Mouse (Mus musculus): ENCODE results near the gene Lrp8.
A peak's percentile ranks its signal among the peaks of the same experiment; 100 is the strongest.

Gene Lrp8

DNA sequence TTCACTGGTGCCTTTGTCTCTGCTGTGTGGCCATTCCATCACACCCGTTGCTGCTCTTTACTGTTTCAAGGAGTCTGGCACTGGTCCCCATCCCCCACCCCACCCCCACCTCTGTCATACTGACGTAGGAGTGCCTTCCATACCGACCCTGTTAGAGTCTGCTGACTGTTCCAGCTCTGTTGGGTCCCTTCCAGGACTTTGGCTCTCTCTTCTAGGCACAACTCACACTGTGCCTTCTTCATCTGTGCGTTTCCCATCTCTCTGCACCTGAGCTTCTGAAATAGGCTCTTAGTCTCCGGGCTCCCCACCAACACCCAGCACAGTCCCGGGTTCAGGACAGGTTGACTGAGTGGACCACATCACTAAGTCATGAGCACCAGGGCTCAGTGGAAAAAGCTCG is 44.7 kb downstream of the Lrp8 start:
- DNase-seq (ENCODE audit: low spot score in 2 of 2), result no peak

DNA sequence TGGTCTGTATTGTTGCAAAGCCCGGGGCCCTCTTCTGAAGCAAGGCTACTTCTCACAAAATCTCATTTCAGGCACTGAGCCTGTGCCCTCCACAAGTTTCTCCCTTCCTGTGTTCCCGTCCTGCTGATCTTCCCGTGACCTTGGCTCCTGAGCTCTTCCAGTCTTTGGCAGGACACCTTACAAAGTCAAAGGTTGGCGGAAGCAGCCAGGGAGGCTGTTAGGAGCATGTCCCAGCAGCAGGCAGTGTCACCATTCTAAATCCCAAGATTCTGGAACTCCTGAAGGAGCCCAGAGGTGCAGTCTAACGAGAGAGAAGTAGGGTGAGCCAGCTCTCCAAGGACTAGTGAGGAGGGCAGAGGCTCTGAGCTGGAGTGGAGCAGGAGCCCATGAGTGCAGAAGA is 46.5 kb downstream of the Lrp8 start:
- DNase-seq (ENCODE audit: low spot score in 2 of 2), result no peak

DNA sequence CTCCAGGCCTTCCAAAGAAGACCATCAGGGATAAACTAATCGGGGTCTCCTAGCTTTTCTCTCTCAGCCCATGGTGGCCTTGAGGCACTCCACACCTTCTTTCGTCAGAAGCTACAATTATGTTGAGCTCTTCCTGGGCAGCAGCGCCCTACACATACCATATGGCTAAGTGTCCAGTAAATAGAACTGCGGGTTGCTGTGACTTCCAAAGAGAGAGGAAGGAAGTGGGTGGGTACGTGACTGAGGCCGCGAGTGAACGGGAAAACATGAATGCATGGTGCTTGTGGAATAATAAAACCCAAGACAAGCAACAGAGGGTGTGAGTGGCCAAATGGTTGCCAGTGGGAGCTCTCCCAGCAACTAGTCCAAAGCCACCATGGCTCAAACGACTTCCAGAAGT is 47.6 kb downstream of the Lrp8 start:
- no peak for DNase-seq (ENCODE audit: low spot score in 2 of 2)

DNA sequence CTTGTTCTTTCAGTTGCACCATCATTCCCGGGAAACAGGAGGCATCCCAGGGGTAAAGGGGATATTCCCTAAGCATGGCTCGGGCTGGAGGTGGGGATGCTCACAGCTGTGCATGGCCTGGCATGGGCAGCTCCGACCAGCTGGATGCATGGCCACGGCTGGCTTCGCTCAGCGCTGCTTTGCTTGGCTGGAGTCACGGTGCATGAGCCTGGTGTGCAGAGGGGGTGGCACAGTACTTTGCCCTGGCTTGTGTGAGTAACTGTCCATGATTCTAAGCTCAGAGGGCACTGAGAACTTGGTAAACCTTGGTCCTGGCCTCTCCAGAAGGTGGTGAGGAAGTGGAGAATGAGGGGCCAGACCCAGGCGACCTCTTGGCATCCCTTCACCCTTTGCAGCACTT is 48.0 kb downstream of the Lrp8 start:
- no peak for DNase-seq (ENCODE audit: low spot score in 2 of 2)

DNA sequence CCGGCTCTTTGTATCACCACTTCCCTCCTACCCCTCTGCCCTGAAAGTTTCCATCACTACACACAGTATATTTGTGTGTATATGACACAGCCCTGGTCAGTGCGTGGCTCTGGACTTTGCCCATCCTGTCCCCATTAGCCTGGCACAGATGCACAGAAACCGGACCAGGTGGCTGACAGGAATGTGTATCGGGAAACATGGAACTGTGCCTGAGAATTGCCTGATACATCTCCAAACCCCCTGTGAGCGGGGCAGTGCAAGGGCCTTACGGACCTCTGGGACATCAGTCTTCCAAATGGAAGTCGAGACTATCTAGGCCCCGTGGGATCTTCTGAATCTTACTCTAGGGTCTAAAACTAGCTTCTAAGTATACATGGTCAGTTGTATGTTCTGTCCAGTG is 51.3 kb downstream of the Lrp8 start:
- no peak for DNase-seq (ENCODE audit: low spot score in 2 of 2)

DNA sequence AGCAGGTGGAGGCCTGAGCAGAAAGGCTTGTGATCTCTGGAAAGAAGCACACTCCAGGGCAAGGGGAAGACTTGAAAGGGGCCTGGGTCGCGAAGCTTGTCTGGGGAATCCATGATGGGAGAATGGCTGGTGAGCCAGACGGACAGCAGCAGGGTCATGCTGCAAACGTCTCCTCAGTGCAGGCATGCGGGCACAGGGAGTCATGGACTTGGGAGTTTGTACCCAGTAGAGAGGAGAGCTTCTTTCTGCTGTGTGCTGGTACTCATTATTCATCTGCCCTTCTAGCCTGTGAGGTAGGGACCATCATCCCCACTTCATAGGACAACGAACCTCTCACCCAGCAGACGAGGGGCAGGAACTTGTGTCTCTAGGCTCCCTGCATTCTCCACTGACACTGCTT is 51.8 kb downstream of the Lrp8 start:
- no peak for DNase-seq (ENCODE audit: low spot score in 2 of 2)

DNA sequence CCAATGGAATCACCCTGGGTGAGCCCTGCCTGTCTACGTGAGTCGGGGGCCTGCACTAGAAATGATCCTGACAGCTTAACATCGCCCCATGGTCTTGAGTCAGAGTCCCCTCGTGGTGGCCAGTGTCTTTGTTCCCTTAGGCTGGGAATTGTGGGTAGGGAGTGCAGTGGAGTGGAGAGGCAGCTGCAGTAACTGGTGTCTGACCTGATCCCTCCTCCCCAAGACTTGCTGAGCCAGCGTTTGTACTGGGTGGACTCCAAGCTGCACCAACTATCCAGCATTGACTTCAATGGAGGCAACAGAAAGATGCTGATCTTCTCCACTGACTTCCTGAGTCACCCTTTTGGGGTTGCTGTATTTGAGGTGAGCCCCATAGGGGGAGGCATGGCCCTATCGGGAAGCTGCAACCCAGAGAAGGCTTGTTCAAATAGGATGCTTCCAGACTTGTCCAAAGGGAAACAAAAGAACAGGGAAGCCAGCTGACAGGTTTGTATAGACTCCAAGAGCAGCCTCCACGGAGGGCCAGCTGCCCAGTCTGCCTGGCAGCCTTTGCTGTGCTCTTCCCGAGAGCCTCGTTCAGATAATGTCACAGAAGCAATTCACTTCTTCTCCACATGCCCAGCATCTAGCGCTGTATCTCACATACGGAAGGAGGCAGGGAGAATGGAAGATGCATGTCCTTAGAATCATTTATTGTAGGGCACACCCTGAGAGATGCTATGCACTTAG is 55.1 kb downstream of the Lrp8 start:
- DNase-seq (ENCODE audit: low spot score in 2 of 2), result no peak

DNA sequence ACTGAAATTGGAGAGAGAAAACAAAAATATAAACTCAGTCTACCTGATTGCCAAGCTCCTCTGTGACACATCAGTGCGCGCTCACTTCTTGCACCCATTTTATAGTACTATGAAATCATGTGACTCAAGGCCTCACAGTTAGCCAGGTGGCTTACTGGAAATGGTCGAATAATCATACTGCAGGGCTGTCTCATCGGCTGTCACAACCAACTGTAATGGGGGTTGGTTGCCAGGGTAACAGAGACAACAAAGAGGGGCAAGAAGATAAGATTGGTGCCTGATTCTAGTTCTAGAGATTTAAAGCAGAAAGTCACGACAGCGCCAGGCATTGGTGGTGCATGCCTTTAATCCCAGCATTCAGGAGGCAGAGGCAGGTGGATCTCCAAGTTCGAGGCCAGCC is 56.9 kb downstream of the Lrp8 start:
- no peak for DNase-seq (ENCODE audit: low spot score in 2 of 2)

DNA sequence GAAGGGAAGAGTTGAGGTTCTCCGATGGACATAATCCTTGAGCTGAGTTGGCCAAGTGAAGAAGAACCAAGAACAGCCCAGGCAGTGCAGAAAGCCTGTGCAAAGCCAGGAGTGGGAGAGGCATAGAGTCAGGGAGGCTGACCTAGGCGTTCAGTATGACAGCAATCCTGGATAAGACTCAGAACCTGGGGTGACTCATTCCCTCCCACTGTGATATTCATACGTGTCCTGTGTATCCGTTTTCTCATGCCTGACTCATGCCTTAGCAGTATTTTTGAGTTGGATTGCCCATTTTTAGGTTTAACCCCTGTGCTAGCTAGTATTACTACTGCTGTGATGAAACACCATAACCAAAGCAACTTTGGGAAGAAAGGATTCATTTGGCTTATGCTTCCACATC is 62.8 kb downstream of the Lrp8 start:
- DNase-seq (ENCODE audit: low spot score in 2 of 2), result no peak

DNA sequence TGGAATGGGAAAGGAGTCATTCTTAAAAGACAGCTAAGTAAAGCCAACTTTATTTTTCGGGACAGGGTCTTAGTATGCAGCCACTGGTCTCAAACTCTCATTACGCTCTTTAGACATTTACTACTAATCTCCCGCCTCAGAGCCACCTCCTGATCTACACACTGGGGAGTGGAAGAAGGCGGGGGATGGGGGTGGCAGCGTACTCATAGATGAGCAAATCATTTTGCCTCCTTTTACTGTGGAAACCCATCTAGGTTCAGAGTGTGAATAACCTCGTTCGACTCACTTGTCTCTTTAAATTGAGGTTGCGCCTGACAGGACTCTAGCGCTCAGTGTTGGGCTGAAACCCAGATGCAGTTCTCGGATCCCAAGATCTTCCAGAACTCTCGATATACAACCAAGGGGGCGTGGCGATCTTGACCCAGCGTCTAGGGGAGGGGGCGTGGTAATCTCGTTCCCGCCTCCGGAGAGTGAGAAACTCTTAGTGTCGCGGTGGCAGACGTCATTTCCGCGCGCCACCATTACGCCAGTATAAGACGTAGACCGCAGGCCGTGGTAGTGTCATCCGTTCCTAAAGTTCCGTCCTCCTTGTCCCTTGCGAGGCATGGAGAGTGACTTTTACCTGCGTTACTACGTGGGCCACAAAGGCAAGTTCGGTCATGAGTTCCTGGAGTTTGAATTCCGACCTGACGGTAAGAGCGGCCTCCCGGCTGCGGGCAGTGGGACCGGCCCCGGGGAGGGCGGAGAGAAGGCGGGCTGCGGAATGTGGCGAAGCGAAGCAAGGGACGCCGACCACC is 77.4 kb downstream of the Lrp8 start, which contains the start of gene Magoh:
Magoh (plus strand) TSS at position 502 of the 797 bp plus-strand sequence.
- DNase-seq (ENCODE audit: low spot score in 2 of 2), result peak; percentile 97 to 99

DNA sequence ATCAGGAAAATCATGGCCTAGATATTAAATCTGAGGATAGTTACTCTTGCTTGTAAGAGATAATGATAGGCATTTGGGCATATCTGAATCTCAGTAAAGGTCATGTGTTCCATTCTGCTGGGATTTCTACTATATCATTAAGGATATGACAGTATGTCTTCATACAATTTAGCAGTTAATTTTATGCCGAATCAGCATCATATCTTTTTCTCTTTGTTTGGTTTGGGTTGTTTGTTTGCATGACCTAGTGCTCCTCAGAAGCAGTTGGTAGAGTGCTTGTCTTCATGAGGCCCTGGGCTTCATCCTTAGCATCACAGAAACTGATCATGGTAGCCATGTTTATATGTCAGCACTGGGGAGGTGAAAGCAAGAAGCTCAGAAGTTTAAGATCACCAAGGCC is 79.6 kb downstream of the Lrp8 start:
- no peak for DNase-seq (ENCODE audit: low spot score in 2 of 2)

DNA sequence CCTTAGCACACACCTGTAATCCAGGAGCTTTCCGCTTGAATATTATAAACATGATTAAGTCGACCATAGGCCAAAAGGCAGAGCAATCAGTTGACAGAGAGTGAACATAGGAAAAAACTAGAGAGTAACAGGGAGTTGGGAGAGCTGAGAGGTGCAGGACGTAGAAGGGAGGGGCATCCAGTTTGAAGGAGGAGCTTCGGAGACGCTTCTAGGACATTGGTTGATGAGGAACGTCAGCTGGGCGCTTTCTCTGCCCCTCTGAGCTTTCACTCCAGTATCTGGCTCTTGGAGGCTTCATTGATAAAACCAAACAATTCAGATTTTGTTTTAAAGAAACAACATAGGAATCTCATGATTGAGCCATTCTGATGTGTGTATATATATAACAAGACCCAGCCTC is 84.3 kb downstream of the Lrp8 start:
- no peak for DNase-seq (ENCODE audit: low spot score in 2 of 2)

DNA sequence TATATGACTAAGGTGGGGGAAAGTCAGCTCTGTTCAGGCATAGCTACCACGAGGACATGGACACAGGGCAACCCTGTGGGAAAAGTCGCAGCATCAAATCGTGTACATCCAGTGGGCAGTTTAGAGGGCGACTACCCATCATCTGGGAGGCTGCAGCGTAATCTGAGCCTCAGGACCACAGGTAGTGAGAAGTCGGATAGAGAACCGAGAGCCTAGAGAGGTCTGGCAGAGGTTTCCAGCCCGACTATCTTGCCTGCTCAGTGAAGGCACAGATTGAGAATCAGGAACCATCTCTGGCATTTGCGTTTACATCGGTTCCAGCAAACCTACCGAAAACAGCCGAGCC is 87.3 kb downstream of the Lrp8 start:
- DNase-seq (ENCODE audit: low spot score in 2 of 2), result no peak

DNA sequence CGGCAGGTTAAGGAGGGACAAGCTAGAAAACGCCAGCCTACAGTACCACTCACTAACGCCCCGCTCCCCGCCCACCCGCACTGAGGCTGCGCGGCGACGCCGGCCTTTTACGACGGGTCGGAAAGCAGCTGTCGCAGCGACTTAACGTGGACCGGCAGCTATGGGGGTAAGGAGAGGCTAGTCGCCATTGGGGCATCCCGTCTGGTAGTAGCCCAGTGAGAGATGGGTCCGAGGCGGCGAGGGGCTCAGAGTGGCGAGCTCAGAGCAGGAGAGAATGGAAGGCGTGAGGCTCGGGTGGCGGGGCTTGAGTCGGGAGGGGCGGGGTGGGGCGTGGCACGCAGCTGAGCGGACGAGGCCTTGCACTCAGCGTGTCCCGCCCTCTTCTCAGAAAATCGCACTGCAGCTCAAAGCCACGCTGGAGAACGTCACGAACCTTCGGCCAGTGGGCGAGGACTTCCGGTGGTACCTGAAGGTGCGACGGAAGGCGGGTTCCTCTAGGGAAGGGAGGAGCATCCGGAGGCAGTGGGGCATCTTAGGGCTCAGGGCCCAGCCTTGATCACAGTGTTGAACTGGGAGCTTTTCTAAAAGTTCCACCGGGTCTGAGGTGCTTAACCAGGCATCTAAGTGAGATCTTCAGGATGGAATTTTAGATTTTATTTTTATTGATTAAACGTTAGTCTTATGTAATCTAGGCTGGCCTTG is 87.8 kb downstream of the Lrp8 start, which contains the start of gene 0610037L13Rik:
0610037L13Rik (plus strand) TSS at position 83 of the 702 bp plus-strand sequence.
- peak; percentile 95 to 96 for DNase-seq (ENCODE audit: low spot score in 2 of 2)

DNA sequence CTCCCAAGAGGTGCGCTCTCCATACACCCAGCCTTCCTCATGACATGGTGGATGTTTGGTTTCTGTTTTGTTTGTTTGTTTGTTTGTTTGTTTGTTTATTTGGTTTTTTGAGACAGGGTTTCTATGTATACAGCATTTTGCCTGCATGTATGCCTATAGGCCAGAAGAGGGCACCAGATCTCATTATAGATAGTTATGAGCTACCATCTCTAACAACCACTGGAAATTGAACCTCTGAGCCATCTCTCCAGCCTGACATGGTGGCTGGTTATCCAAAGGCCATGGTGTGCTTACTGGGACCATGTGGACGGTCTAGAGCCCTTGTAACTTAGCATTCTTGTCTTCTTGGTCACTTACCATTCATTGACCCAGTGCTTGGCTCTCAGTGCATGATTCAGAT is 90.6 kb downstream of the Lrp8 start:
- DNase-seq (ENCODE audit: low spot score in 2 of 2), result no peak

DNA sequence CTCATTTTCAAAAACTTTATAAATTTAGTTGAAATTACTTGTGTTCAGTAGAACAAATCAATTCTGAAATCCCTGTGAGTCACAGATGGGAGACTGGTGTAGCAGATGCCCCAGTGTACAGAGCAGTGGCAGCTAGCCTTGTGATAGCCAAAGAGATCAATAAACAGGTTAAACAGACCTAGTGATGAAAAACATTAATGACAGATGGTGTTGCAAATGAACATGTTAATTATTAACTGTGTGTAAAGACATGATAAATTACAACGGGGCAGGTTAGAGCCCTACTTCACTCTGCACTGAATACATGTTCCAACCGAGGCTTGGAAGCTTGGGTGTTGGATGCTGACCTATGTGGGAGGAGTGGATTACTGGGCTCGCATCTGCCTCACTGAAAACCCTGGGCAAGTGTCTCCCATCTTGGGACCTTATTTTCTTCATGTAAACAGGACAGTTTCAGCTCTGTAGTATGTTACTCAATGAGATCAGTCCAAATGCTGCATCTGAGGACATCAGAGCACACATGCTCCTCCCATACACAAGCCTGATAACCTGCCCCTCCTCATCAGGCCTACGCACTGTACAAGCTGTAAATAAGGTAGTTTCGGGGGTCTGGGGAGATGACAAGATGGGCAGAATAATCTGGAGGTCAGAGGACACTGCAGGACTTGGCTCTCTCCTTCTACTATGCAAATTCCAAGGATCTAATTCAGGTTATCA is 97.3 kb downstream of the Lrp8 start:
- DNase-seq (ENCODE audit: low spot score in 2 of 2), result no peak

DNA sequence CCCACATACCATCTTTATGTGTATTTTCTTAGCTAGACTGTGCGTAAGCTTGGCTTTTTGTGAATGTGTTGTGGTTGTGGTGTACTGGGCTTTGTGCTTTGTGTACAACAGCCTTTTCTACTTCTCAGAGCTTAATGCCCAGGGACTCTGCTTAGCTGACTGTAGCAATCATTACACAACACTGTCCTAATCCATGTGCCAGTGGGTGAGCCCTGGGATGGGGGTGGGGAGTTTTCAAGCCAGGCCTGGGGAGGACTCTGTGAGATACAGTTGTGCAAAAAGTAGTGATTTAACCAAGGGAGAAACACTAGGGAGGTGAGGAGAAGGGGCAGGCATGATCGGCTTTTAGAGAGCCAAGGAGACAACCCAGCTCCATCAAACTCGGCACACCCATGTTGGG is 98.1 kb downstream of the Lrp8 start:
- no peak for DNase-seq (ENCODE audit: low spot score in 2 of 2)

DNA sequence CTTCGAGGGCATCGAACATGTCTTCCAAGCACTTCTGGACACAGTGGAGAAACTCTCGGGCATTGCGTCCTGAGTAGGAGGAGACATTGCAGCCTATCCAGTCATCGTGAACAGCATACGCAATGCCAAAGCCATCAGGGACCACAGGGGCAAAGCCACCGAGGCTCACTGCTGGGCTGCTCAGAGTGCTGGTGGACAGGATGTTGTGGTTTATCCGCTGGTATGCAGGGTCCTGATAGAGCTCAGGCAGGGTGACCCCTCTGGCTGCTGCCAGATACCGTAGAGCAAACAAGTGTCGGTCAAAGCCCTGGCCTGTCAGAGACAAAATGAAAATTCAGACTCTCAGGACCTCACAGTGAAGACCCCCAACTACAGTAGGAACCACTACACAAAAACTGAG is 102.2 kb downstream of the Lrp8 start:
- DNase-seq (ENCODE audit: low spot score in 2 of 2), result no peak

DNA sequence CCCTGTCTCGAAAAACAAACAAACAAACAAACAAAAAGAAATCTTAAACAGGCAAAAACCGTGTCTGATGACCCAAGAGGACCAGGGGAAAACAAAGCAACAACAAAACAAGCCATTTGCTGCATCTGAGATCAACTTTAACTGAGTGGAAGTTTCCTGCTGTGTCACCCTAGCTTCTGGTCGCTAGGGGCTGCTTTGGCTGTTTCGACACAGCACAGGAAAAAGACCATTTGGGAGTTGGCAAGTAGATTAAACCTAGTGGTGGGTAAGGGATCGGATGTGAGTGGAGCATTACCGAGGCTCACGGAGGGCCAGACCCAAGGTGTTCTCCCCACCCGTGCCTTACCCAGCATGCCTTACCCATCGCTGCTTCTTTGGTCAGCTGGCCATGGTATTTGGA is 104.5 kb downstream of the Lrp8 start:
- no peak for DNase-seq (ENCODE audit: low spot score in 2 of 2)

DNA sequence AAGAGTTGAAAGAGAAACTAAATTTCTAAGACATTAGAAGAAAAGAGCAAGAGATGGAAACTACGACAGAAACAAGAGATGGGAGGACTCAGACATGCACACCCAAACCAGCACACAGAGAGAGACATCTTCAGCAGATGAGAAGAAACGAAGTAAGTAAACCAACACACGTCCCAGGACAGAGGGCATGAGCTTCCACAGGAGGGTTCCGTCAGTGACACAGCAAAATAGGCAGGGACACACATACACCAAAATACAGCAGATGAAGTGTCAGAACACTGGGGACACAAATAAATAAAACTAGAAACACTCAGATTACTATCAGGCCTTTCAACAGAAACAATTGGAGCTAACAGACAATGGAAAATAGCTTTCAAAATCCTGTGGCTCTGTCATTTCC is 108.0 kb downstream of the Lrp8 start:
- no peak for DNase-seq (ENCODE audit: low spot score in 2 of 2)

DNA sequence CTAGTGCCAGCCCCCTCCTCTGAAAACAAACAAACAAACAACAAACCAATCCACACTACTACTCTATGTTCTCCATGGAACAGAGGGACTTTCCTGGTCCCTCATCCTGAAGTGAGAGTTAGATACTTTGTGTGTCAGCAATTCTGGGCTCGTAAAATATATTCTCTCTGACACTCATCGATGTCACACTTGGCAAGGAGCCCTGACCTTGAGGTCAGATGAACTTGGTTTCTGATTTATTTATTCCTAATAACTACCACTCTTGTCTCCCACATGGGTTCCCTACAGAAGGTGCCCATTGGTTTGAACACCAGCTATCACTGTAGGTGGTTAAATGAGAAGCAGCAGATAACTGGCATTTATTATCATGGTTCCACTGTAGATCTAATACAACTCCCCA is 118.3 kb downstream of the Lrp8 start:
- DNase-seq (ENCODE audit: low spot score in 2 of 2), result no peak

DNA sequence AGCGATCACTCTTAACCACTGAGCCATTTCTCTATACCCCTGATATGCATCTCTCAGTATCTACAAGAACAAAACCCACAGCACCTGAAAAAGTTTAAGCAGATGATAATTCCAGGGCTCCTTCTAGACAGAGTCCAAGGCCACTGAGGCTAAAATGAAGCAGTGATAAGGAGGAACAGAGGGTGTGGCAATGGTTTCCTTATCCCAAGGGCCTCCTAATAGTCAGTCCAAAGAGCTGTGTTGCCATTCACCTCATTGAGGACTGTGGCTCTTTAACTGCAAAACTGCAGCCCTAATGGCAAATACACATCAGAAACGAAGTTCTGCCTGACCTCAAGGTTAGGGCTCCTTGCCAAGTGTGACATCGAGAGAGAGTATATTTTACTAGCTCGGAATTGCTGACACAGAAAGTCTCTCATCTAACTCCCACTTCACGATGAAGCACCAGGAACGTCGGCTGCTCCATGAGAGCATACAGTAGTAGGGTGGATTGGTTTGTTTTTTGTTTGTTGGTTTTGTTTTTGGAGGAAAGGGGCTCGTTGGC is 119.2 kb downstream of the Lrp8 start:
- DNase-seq (ENCODE audit: low spot score in 2 of 2), result no peak

Data from right cerebral cortex, adult 2 months (tissue).